Mouse (Mus musculus): ENCODE results near the gene Cyp4f13.

GRCm38 (mm10) chr17:32889611-32890010 is 57.6 kb downstream of the Cyp4f13 start:
- TF ChIP-seq CTCF (IDR thresholded peaks at IDR 0.05; ENCODE audit: low read depth) (no peak), EP300 (IDR thresholded peaks at IDR 0.05; ENCODE audit: low read depth) (no peak)
